Mouse (Mus musculus): ENCODE data around the gene Tmem52.

DNA sequence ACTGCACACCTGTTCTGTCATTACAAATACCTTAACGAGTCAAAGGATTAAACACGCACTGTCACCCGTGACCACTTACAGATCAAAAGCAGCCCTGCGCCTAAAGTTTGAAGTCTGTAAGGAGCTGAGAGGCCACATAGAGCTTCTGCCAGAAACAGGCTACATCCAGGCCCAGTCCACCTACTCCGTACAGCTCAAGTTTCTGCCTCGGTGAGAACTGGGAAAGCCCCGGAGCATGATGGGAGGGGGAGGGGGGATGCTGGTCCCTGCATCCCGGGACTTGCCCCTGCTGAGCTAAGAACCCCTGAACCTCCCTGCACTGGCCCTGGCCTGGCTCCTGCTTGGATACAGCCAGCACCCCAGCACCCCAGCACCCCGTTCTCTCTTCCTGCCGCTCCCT lies 17.3 kb upstream of the Tmem52 start:
- TF ChIP-seq CTCF (IDR thresholded peaks at IDR 0.05; ENCODE audit: low read depth) (no peak), EP300 (IDR thresholded peaks at IDR 0.05; ENCODE audit: low read depth) (no peak)
